Mouse (Mus musculus): ENCODE measurements around the gene Fxr1. TPM values are rescaled to one million over a fixed set of nuclear protein-coding genes. Genes with fewer than 3 reads are reported as not detected.

Gene Fxr1
- polyA plus RNA-seq, 1 experiment = 2.1 TPM

DNA sequence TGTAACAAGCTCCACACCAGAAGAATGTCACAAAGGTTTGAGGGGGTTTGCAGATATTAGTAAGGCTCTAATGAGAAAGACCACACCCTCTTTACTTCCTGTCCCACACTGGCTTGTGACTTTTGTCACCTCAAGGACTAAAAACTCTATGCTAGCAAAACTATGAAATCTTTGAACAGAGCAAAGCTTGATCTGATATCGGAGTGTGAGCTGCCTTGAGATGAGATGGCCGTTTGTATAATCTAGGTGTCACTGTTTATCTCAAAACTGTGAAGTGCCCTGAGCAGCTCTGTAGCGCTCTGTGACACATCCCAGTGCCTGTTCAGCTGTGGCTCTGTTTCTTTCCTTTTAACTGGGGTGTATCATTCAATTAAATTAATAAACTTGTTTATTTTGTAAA lies 15.9 kb upstream of the Fxr1 start:
- no peaks in the 10 kb centered on the region for H3K36me3 ChIP-seq (ENCODE audit: control insufficient read depth)
- no peaks in the 10 kb centered on the region; the same call in 1 of the 2 replicates for H3K4me1 ChIP-seq (ENCODE audit: control insufficient read depth)
- no peaks in the 10 kb centered on the region for H3K9me3 ChIP-seq (ENCODE audit: control insufficient read depth, low read length)
- TF ChIP-seq GATA1 (IDR thresholded peaks at IDR 0.05; ENCODE audit: low read length) = no peak
- no peak for TF ChIP-seq TAL1 (IDR thresholded peaks at IDR 0.05; ENCODE audit: low read length)
- H3K27me3 ChIP-seq (ENCODE audit: control insufficient read depth) = no peaks in the 10 kb centered on the region
- H3K4me3 ChIP-seq (replicated peaks) = no peak overlapping the region

DNA sequence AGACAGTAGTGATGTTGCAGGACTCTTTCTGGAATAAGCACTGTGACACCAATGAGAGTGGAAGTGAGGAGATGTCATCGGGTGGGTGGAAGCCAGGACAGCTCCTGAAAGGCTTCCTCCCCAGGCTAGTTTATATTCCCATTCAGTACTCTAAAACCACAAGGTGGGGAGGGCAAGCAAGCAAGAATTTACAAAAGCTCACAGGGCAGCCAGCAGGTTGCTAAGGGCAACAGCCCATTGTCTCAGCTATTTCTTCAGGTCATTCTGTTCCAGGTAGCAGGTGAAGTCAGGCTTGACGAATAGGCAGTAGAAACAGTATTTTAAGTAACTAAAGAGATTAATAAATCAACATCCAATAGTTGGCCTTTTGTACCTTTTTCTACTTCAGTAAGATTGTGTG lies 13.4 kb upstream of the Fxr1 start:
- Histone ChIP-seq H3K36me3 (ENCODE audit: control insufficient read depth) (no peaks in the 10 kb centered on the region), H3K4me3 (replicated peaks) (no peak overlapping the region), H3K4me1 (ENCODE audit: control insufficient read depth) (no peaks in the 10 kb centered on the region; the same call in 1 of the 2 replicates), H3K27me3 (ENCODE audit: control insufficient read depth) (no peaks in the 10 kb centered on the region), H3K9me3 (ENCODE audit: control insufficient read depth, low read length) (no peaks in the 10 kb centered on the region)
- TF ChIP-seq GATA1 (IDR thresholded peaks at IDR 0.05; ENCODE audit: low read length) = no peak
- no peak for TF ChIP-seq TAL1 (IDR thresholded peaks at IDR 0.05; ENCODE audit: low read length)

DNA sequence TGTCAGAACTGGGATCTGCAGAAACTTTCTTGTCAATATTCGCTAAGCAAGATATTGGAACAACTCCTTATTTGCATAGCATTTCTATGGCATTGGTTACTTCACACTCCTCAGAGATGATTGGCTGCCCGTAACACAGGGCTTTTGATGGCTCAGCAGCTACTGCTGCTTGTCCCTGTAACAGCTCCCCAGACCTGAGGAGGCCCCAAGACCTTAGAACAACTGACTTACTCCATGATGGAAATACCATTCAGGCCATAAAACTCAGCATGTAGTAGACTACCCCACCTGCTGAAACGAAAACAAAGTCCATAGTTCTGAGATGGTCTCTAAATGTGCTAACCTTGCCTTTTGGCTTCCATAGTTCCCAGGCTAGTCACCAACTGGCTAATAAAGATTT lies 12.9 kb upstream of the Fxr1 start:
- no peaks in the 10 kb centered on the region for H3K27me3 ChIP-seq (ENCODE audit: control insufficient read depth)
- TF ChIP-seq GATA1 (IDR thresholded peaks at IDR 0.05; ENCODE audit: low read length) = no peak
- no peak for TF ChIP-seq TAL1 (IDR thresholded peaks at IDR 0.05; ENCODE audit: low read length)
- H3K9me3 ChIP-seq (ENCODE audit: control insufficient read depth, low read length) = no peaks in the 10 kb centered on the region
- H3K4me3 ChIP-seq (replicated peaks) = no peak overlapping the region
- H3K36me3 ChIP-seq (ENCODE audit: control insufficient read depth) = no peaks in the 10 kb centered on the region
- H3K4me1 ChIP-seq (ENCODE audit: control insufficient read depth) = no peaks in the 10 kb centered on the region; the same call in 1 of the 2 replicates

DNA sequence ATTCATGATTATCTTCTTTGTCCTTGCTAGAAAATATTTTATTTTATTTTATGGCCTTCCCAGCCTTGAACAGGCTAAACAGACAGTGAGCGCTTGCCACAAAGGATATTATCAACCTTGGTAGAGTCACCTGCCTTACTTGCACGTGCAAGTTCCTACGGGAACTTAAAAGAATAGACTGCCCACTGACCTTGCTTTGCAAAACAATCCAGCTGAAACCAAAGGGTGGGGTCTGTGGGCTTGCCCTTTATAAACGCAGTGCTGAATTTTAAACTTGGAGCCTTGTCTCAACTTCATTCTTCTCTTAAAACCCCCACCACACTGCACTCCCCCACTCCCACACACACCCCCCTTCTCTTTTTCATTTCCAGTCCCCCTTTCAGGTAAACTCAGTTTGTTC lies 12.1 kb upstream of the Fxr1 start:
- TF ChIP-seq GATA1 (IDR thresholded peaks at IDR 0.05; ENCODE audit: low read length) (no peak), TAL1 (IDR thresholded peaks at IDR 0.05; ENCODE audit: low read length) (no peak)
- Histone ChIP-seq H3K4me3 (replicated peaks) (no peak overlapping the region), H3K27me3 (ENCODE audit: control insufficient read depth) (no peaks in the 10 kb centered on the region), H3K4me1 (ENCODE audit: control insufficient read depth) (no peaks in the 10 kb centered on the region; the same call in 1 of the 2 replicates), H3K36me3 (ENCODE audit: control insufficient read depth) (no peaks in the 10 kb centered on the region), H3K9me3 (ENCODE audit: control insufficient read depth, low read length) (no peaks in the 10 kb centered on the region)

DNA sequence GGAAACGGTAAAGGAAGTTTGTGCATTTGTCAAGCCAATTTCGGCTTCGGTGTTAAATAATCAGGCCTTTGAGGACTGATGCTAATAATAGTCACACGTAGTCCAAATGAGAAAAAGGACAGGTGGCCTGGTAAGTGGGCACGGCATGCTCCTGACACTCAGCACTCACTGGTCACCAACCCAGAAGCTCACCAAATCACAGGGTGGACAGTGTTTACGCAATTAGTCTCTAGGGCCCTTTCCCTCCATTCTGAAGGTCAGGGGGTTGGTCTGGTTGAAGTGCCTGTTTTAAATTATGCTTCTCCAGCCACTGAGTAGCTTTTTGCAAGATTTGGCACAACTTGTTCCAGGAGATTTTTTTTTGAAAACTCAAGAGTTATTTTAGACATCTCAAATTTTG lies 11.6 kb upstream of the Fxr1 start:
- no peaks in the 10 kb centered on the region for H3K9me3 ChIP-seq (ENCODE audit: control insufficient read depth, low read length)
- TF ChIP-seq GATA1 (IDR thresholded peaks at IDR 0.05; ENCODE audit: low read length) = no peak
- TF ChIP-seq TAL1 (IDR thresholded peaks at IDR 0.05; ENCODE audit: low read length) = no peak
- H3K4me3 ChIP-seq (replicated peaks) = no peak overlapping the region
- H3K4me1 ChIP-seq (ENCODE audit: control insufficient read depth) = no peaks in the 10 kb centered on the region; the same call in 1 of the 2 replicates
- no peaks in the 10 kb centered on the region for H3K27me3 ChIP-seq (ENCODE audit: control insufficient read depth)
- no peaks in the 10 kb centered on the region for H3K36me3 ChIP-seq (ENCODE audit: control insufficient read depth)

DNA sequence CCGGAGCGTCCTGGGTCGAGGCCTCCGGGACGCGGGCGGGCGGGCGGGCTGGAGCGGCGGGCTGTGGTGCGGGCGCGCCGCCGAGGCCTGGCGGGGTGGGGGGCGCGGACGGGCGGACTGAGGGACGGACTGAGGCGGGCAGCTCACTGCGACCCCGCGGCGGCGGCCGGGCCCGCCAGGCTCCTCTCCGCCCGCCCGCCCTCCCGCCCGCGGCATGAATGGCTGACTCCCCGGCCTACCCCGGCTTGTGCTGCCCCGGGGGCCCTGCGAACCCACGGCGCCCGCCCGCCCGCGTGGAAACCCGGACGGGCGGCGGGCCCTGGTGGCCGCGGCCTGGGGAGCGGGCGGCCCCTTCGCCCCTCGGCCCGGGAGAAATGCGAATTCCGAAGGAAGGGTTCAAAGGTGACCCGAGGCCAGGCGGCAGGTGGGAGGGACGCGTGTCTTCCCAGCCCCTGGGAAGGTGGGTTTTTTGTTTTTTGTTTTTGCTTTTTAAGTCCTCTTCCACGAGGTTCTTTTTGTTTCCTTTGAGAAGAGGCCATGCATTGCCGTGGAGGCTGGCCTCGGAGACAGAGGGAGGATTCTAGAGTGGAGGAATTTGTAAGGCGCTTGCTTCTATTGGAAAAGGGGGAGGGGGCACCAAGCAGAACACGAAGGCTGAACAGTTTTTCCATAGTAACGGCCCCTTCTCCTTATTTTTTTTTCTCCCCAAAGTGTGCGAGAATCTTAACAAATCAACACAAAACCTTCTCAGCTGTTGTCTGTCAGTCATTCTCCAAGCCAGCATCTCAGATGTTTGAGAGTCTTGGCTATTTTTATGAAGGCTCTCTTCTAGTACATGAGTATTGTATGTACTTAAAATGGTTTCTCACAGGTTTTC lies 877 bp downstream of the Fxr1 start:
- no peaks in the 10 kb centered on the region; the same call in 1 of the 2 replicates for H3K27me3 ChIP-seq (ENCODE audit: control insufficient read depth)
- H3K4me3 ChIP-seq (replicated peaks) = peak overlapping the region; percentile 93
- TF ChIP-seq TAL1 (IDR thresholded peaks at IDR 0.05; ENCODE audit: low read length) (no peak), GATA1 (IDR thresholded peaks at IDR 0.05; ENCODE audit: low read length) (no peak)
- peaks cover 11% of the 10 kb centered on the region for H3K36me3 ChIP-seq (ENCODE audit: control insufficient read depth)
- H3K4me1 ChIP-seq (ENCODE audit: control insufficient read depth) = peaks cover 33% of the 10 kb centered on the region
- no peaks in the 10 kb centered on the region for H3K9me3 ChIP-seq (ENCODE audit: control insufficient read depth, low read length)

DNA sequence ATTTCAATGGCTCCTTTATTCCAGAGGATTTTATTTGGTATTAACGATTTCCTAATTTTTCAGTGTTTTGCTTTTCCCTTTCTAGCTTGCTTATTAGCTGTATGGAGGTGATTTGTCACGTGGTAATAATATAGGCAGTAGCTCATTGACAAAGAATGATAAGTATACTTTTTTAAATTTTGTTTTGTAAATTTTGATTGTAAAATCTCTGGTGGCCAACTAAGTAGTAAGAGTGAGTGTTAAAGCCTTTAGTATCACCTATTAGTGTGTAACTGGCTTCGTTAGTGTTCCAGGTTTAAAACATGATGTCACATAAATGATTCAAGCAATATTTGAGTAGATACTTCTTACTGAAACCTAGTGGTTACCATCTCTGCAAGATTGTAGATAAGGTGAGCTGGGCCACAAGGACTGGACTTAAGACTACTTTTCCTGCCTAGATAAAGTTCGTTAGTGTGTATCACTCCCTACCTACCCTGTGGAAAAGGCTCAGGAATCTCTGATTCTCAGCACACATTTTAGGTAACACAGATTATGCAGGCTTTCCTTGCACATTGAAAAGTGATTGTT lies 1.6 kb downstream of the Fxr1 start:
- Histone ChIP-seq H3K9me3 (ENCODE audit: control insufficient read depth, low read length) (no peaks in the 10 kb centered on the region), H3K27me3 (ENCODE audit: control insufficient read depth) (no peaks in the 10 kb centered on the region; the same call in 1 of the 2 replicates), H3K4me1 (ENCODE audit: control insufficient read depth) (peaks cover 33% of the 10 kb centered on the region), H3K4me3 (replicated peaks) (peak overlapping the region; percentile 93), H3K36me3 (ENCODE audit: control insufficient read depth) (peaks cover 11% of the 10 kb centered on the region)
- TF ChIP-seq TAL1 (IDR thresholded peaks at IDR 0.05; ENCODE audit: low read length) = no peak
- TF ChIP-seq GATA1 (IDR thresholded peaks at IDR 0.05; ENCODE audit: low read length) = peak; percentile 60

DNA sequence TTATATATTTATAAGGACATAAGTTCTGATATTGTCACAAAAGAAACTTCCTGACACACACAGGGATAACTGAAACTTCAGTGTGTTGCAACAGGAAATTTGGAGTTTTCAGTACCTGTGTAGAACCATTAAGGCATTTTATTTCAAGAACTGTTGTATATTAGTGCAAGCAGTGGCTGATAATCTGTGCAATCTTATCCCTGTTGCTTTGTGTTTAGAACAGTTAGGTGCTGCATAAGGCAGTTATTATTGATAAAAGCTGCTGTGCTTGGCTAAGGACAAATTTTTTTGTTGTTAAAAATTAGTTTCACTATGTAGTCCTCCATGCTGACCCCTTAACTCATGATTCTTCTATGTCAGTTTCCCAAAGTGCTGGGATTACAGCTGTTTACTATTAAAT lies 9.2 kb downstream of the Fxr1 start:
- Histone ChIP-seq H3K27me3 (ENCODE audit: control insufficient read depth) (no peaks in the 10 kb centered on the region), H3K9me3 (ENCODE audit: control insufficient read depth, low read length) (no peaks in the 10 kb centered on the region), H3K4me3 (replicated peaks) (no peak overlapping the region), H3K36me3 (ENCODE audit: control insufficient read depth) (peaks cover 5% of the 10 kb centered on the region), H3K4me1 (ENCODE audit: control insufficient read depth) (peaks cover 20% of the 10 kb centered on the region)
- TF ChIP-seq GATA1 (IDR thresholded peaks at IDR 0.05; ENCODE audit: low read length) (no peak), TAL1 (IDR thresholded peaks at IDR 0.05; ENCODE audit: low read length) (no peak)

DNA sequence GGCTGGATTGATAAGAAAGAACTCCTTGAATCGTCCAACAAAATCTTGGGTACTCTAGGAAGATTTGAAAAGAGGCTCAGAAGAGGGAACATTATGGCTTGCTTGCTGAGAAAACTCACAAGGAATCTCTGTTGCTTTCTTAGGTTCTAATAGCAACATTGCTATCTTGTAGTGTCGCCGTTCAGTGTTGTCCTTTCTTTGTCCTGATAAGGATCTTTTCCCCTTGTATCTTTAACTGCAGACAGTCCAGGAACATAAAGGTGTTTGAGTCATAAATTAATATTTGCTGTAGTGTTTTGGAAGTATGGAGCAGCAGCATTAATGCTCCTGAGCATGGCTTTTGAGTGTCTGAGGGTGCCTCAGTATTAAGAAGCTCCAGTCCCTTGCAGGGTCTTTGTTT lies 10.9 kb downstream of the Fxr1 start:
- TF ChIP-seq GATA1 (IDR thresholded peaks at IDR 0.05; ENCODE audit: low read length) (no peak), TAL1 (IDR thresholded peaks at IDR 0.05; ENCODE audit: low read length) (no peak)
- H3K36me3 ChIP-seq (ENCODE audit: control insufficient read depth) = no peaks in the 10 kb centered on the region
- no peaks in the 10 kb centered on the region for H3K27me3 ChIP-seq (ENCODE audit: control insufficient read depth)
- H3K4me1 ChIP-seq (ENCODE audit: control insufficient read depth) = peaks cover 18% of the 10 kb centered on the region
- H3K9me3 ChIP-seq (ENCODE audit: control insufficient read depth, low read length) = no peaks in the 10 kb centered on the region
- no peak overlapping the region for H3K4me3 ChIP-seq (replicated peaks)

All from erythroblast, embryonic 14.5 days (primary cell).